12 mouse cellular contexts compared by ENCODE assay signal in the genomic region with DNA sequence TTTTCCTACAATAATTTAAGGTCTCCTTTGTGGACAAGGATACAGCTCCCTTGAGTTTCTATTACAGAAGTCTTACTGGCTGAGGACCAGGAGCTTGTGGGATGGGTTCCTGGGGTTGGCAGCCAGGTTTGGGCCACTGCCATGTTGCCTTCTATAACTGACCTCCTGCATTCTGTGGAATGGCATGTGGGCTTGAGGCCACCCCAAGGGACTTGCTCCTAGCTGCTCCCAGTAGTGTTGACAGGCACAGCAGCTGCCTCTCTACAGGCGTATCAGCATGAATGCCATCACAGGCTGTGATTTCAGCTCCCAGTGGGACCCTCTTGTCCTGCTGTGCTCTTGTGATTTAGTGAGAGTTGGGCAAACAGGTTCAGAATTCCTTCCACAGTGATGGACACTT.
DNase-seq lines count a peak whose midpoint lies in the region; ATAC-seq lines count a peak whose summit lies in the region.
"Had no signal": no experiment of that assay in that cellular context is flagged by ENCODE, and none has a peak within 500 bp of the region (broad histone marks: within the 10 kb centered on the region; RNA-seq: fewer than 3 reads in every experiment).

No protein-coding gene starts in this region.

- no peak overlapping the region for H3K9ac ChIP-seq in hindbrain, embryonic 14.5 days
- H3K9ac ChIP-seq: forebrain, embryonic 13.5 days; liver, embryonic 14.5 days had no signal

- no peaks in the 10 kb centered on the region for H3K27me3 ChIP-seq in hindbrain, embryonic 14.5 days (ENCODE audit: control insufficient read depth, insufficient read depth, low read length)
- H3K27me3 ChIP-seq: forebrain, embryonic 13.5 days had no signal

- no peak overlapping the region for H3K27ac ChIP-seq in hindbrain, embryonic 14.5 days
- H3K27ac ChIP-seq: forebrain, embryonic 13.5 days; hindbrain, postnatal 0 days; liver, embryonic 14.5 days had no signal

- no peaks in the 10 kb centered on the region for H3K36me3 ChIP-seq in hindbrain, embryonic 14.5 days (replicated peaks; ENCODE audit: control insufficient read depth, insufficient read depth)

- WGBS in hindbrain, embryonic 14.5 days: 71% methylated on average over 1 of the region's 1 CpGs

- H3K4me2 ChIP-seq in hindbrain, embryonic 14.5 days (replicated peaks): no peak overlapping the region
- H3K4me2 ChIP-seq: forebrain, embryonic 13.5 days had no signal

- no peaks in the 10 kb centered on the region for H3K9me3 ChIP-seq in hindbrain, embryonic 14.5 days (ENCODE audit: control insufficient read depth, low read length)
- H3K9me3 ChIP-seq: forebrain, embryonic 13.5 days had no signal

- no peaks in the 10 kb centered on the region for H3K4me1 ChIP-seq in hindbrain, embryonic 14.5 days (replicated peaks; ENCODE audit: control insufficient read depth, insufficient read depth, low read length)
- H3K4me1 ChIP-seq: forebrain, embryonic 13.5 days had no signal

- intact Hi-C loops in heart, postnatal 14 days (cut with DNase I): loop anchor here (5.0 kb wide), 1 partner anchor 68 kb away; no protein-coding TSS in a partner anchor

- DNase-seq in adrenal gland, postnatal 14 days: peak; percentile 69
- DNase-seq in adrenal gland, adult 8-10 months: no peak
- DNase-seq in NIH3T3 (ENCODE audit: low read depth): peak; percentile 80
- DNase-seq in heart, adult 11 months: peak; percentile 98
- DNase-seq in heart, postnatal 14 days: peak; percentile 68 to 80
- no peak for DNase-seq in retina, postnatal 1 day
- no peak for DNase-seq in lung, postnatal 14 days
- no peak for DNase-seq in hindbrain, embryonic 14.5 days (ENCODE audit: low spot score)
- DNase-seq: B cell, adult 2 months had no signal

- ATAC-seq in hindbrain, embryonic 14.5 days (ENCODE audit: low FRiP score): no peak
- ATAC-seq: forebrain, embryonic 13.5 days; hindbrain, postnatal 0 days had no signal

- no peak overlapping the region for H3K4me3 ChIP-seq in hindbrain, embryonic 14.5 days (replicated peaks; ENCODE audit: low read length)
- H3K4me3 ChIP-seq: forebrain, embryonic 13.5 days had no signal

Comparison
In these comparisons a context has a peak if more than half of its experiments do, and no peak if none do; other contexts are left out.
1. DNase-seq: peak in adrenal gland, postnatal 14 days (single experiment), NIH3T3 (single experiment), heart, adult 11 months (single experiment) and heart, postnatal 14 days (2 of 2); none in adrenal gland, adult 8-10 months (single experiment), retina, postnatal 1 day (single experiment), lung, postnatal 14 days (single experiment) and hindbrain, embryonic 14.5 days (single experiment).